Mouse (Mus musculus) liver, postnatal 0 days (tissue): ENCODE measurements at regions not wholly inside any gene's neighbourhood (a gene's known extent, or its start where the extent isn't known, plus 50 kb on each side); places are given as distances from the start of the nearest gene placed in this dataset.

Experiments
- CTCF ChIP-seq: sonication (generic); IDR thresholded peaks from 2 replicates; pipeline ENCODE4 v1.5.1; 2016; ENCODE audit warnings: antibody characterized with exemption, low read depth
- EP300 ChIP-seq: IDR thresholded peaks from 2 replicates; pipeline ENCODE4 v1.6.1; 2016; ENCODE audit warnings: antibody characterized with exemption, low read depth, mild to moderate bottlenecking

DNA sequence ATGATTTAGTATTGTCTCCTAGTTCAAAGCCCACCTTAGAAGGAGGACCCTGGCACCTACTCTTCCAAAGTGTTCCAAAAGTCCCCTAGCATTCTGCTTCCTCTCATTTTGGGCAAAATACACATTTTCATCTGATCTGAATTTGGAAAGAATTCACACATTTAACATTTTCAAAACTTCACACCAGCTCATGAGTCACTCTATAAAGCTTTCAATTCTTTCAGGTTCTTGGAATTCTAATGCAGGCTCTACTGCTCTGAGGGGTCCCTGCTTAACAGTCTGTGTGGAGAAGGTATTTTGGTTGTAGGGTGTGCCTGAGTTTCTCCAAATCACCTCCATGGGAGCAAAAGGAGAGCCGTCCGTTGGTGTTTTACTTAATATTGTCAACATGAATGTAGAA, 657.8 kb downstream of the Actr3 start:
- no peak for TF ChIP-seq CTCF
- TF ChIP-seq EP300 = no peak
